Mouse (Mus musculus) 3T3-L1 (cell line): ENCODE data around the gene Avil.

Experiments
- DNase-seq: peaks from one replicate; pipeline ENCODE4 v3.0.0-alpha.2; 2015; ENCODE audit warnings: low read depth, low spot score

Gene Avil

GRCm38 (mm10) chr10:126980933-126981530, 19.5 kb upstream of the Avil start:
- peak; percentile 48 for DNase-seq

GRCm38 (mm10) chr10:126981746-126982145, 18.8 kb upstream of the Avil start:
- peak; percentile 60 for DNase-seq

- no peak for DNase-seq
Measured at GRCm38 (mm10) chr10:126983193-126983725, 17.2 kb upstream of the Avil start.

GRCm38 (mm10) chr10:126984189-126985004, 16.1 kb upstream of the Avil start:
- DNase-seq: no peak

- no peak for DNase-seq
Measured at GRCm38 (mm10) chr10:126985127-126985526, 15.4 kb upstream of the Avil start.

GRCm38 (mm10) chr10:126985579-126985978, 14.9 kb upstream of the Avil start:
- no peak for DNase-seq

- DNase-seq: peak; percentile 60
Measured at GRCm38 (mm10) chr10:126986541-126986961, 14.0 kb upstream of the Avil start.

GRCm38 (mm10) chr10:126987183-126988118, 13.1 kb upstream of the Avil start:
- DNase-seq: no peak

- DNase-seq: no peak
Measured at GRCm38 (mm10) chr10:126988513-126989165, 11.9 kb upstream of the Avil start.

- DNase-seq: peak; percentile 85
Measured at GRCm38 (mm10) chr10:126990313-126991056, 10.0 kb upstream of the Avil start.

GRCm38 (mm10) chr10:126991676-126992075, 8.8 kb upstream of the Avil start:
- DNase-seq: no peak

- DNase-seq: no peak
Measured at GRCm38 (mm10) chr10:126993621-126994020, 6.9 kb upstream of the Avil start.

GRCm38 (mm10) chr10:126997340-126998113, 3.0 kb upstream of the Avil start:
- DNase-seq: peak; percentile 34

GRCm38 (mm10) chr10:127001297-127001696, 788 bp downstream of the Avil start:
- no peak for DNase-seq

- DNase-seq: no peak
Measured at GRCm38 (mm10) chr10:127002056-127002455, 1.5 kb downstream of the Avil start.

GRCm38 (mm10) chr10:127002765-127003164, 2.3 kb downstream of the Avil start:
- no peak for DNase-seq

- no peak for DNase-seq
Measured at GRCm38 (mm10) chr10:127003334-127003733, 2.8 kb downstream of the Avil start.

- DNase-seq: no peak
Measured at GRCm38 (mm10) chr10:127003806-127004205, 3.3 kb downstream of the Avil start.

- DNase-seq: peak; percentile 37
Measured at GRCm38 (mm10) chr10:127016488-127016887, 16.0 kb downstream of the Avil start.

GRCm38 (mm10) chr10:127017071-127017470, 16.6 kb downstream of the Avil start:
- DNase-seq: no peak
